Mouse (Mus musculus): ENCODE results near the gene Cyp24a1. TPM values are rescaled to one million over a fixed set of nuclear protein-coding genes. Genes with fewer than 3 reads are reported as not detected.

Gene Cyp24a1
- polyA plus RNA-seq (2012; rRNA removed): 0.04 TPM in 2 replicates

- Histone ChIP-seq H3K4me3 (ENCODE audit: control insufficient read depth, insufficient read depth, low read length) (no peak within 1 kb of the TSS), H3K27me3 (ENCODE audit: control insufficient read depth, insufficient read depth, low read length) (peaks cover 23% of the 10 kb centered on the region), H3K4me1 (replicated peaks; ENCODE audit: control insufficient read depth, insufficient read depth, low read length) (no peaks in the 10 kb centered on the region), H3K36me3 (ENCODE audit: control insufficient read depth, insufficient read depth, low read length) (no peaks in the 10 kb centered on the region), H3K27ac (ENCODE audit: control insufficient read depth, insufficient read depth, low read length) (no peak within 1 kb of the TSS)
- TF ChIP-seq CTCF (IDR thresholded peaks at IDR 0.05; ENCODE audit: borderline replicate concordance, control insufficient read depth, extremely low read depth, insufficient read depth, low read length, poor library complexity) (no peak), POLR2A (IDR thresholded peaks at IDR 0.05; ENCODE audit: control insufficient read depth, extremely low read depth, insufficient read depth, low read length, poor library complexity) (no peak)
- no peak for DNase-seq
- WGBS: 3% methylated on average over 36 of the region's 36 CpGs
Measured at GRCm38 (mm10) chr2:170497091-170497566, at the start of gene Cyp24a1. Cyp24a1 (minus strand) TSS chr2:170497145.

- 74% methylated on average over 4 of the region's 4 CpGs for whole genome bisulfite sequencing
- no peak overlapping the region for H3K27ac ChIP-seq (ENCODE audit: control insufficient read depth, insufficient read depth, low read length)
- H3K4me3 ChIP-seq (ENCODE audit: control insufficient read depth, insufficient read depth, low read length): no peak overlapping the region
- TF ChIP-seq CTCF (IDR thresholded peaks at IDR 0.05; ENCODE audit: borderline replicate concordance, control insufficient read depth, extremely low read depth, insufficient read depth, low read length, poor library complexity) (no peak), POLR2A (IDR thresholded peaks at IDR 0.05; ENCODE audit: control insufficient read depth, extremely low read depth, insufficient read depth, low read length, poor library complexity) (no peak)
- H3K4me1 ChIP-seq (replicated peaks; ENCODE audit: control insufficient read depth, insufficient read depth, low read length): no peaks in the 10 kb centered on the region
- no peaks in the 10 kb centered on the region for H3K27me3 ChIP-seq (ENCODE audit: control insufficient read depth, insufficient read depth, low read length)
- DNase-seq: no peak
- no peaks in the 10 kb centered on the region for H3K36me3 ChIP-seq (ENCODE audit: control insufficient read depth, insufficient read depth, low read length)
Measured at GRCm38 (mm10) chr2:170545745-170546144, 48.8 kb upstream of the Cyp24a1 start.

- TF ChIP-seq POLR2A (IDR thresholded peaks at IDR 0.05; ENCODE audit: control insufficient read depth, extremely low read depth, insufficient read depth, low read length, poor library complexity): no peak
- TF ChIP-seq CTCF (IDR thresholded peaks at IDR 0.05; ENCODE audit: borderline replicate concordance, control insufficient read depth, extremely low read depth, insufficient read depth, low read length, poor library complexity): no peak
- H3K27me3 ChIP-seq (ENCODE audit: control insufficient read depth, insufficient read depth, low read length): no peaks in the 10 kb centered on the region
- WGBS: 48% methylated on average over 7 of the region's 7 CpGs
- H3K4me1 ChIP-seq (replicated peaks; ENCODE audit: control insufficient read depth, insufficient read depth, low read length): no peaks in the 10 kb centered on the region
- H3K4me3 ChIP-seq (ENCODE audit: control insufficient read depth, insufficient read depth, low read length): no peak overlapping the region
- no peak overlapping the region for H3K27ac ChIP-seq (ENCODE audit: control insufficient read depth, insufficient read depth, low read length)
- DNase-seq: no peak
- H3K36me3 ChIP-seq (ENCODE audit: control insufficient read depth, insufficient read depth, low read length): no peaks in the 10 kb centered on the region
Measured at GRCm38 (mm10) chr2:170544950-170545349, 48.0 kb upstream of the Cyp24a1 start.

GRCm38 (mm10) chr2:170544159-170544558, 47.2 kb upstream of the Cyp24a1 start:
- no peak for DNase-seq
- H3K4me1 ChIP-seq (replicated peaks; ENCODE audit: control insufficient read depth, insufficient read depth, low read length): no peaks in the 10 kb centered on the region
- TF ChIP-seq CTCF (IDR thresholded peaks at IDR 0.05; ENCODE audit: borderline replicate concordance, control insufficient read depth, extremely low read depth, insufficient read depth, low read length, poor library complexity) (no peak), POLR2A (IDR thresholded peaks at IDR 0.05; ENCODE audit: control insufficient read depth, extremely low read depth, insufficient read depth, low read length, poor library complexity) (no peak)
- no peaks in the 10 kb centered on the region for H3K27me3 ChIP-seq (ENCODE audit: control insufficient read depth, insufficient read depth, low read length)
- WGBS: 37% methylated on average over 3 of the region's 3 CpGs
- H3K36me3 ChIP-seq (ENCODE audit: control insufficient read depth, insufficient read depth, low read length): no peaks in the 10 kb centered on the region
- no peak overlapping the region for H3K27ac ChIP-seq (ENCODE audit: control insufficient read depth, insufficient read depth, low read length)
- H3K4me3 ChIP-seq (ENCODE audit: control insufficient read depth, insufficient read depth, low read length): no peak overlapping the region

GRCm38 (mm10) chr2:170543625-170544024, 46.7 kb upstream of the Cyp24a1 start:
- H3K36me3 ChIP-seq (ENCODE audit: control insufficient read depth, insufficient read depth, low read length): no peaks in the 10 kb centered on the region
- WGBS: 96% methylated on average over 5 of the region's 5 CpGs
- H3K4me1 ChIP-seq (replicated peaks; ENCODE audit: control insufficient read depth, insufficient read depth, low read length): no peaks in the 10 kb centered on the region
- H3K27ac ChIP-seq (ENCODE audit: control insufficient read depth, insufficient read depth, low read length): no peak overlapping the region
- no peaks in the 10 kb centered on the region for H3K27me3 ChIP-seq (ENCODE audit: control insufficient read depth, insufficient read depth, low read length)
- H3K4me3 ChIP-seq (ENCODE audit: control insufficient read depth, insufficient read depth, low read length): no peak overlapping the region
- no peak for DNase-seq
- TF ChIP-seq POLR2A (IDR thresholded peaks at IDR 0.05; ENCODE audit: control insufficient read depth, extremely low read depth, insufficient read depth, low read length, poor library complexity) (no peak), CTCF (IDR thresholded peaks at IDR 0.05; ENCODE audit: borderline replicate concordance, control insufficient read depth, extremely low read depth, insufficient read depth, low read length, poor library complexity) (no peak)

DNA sequence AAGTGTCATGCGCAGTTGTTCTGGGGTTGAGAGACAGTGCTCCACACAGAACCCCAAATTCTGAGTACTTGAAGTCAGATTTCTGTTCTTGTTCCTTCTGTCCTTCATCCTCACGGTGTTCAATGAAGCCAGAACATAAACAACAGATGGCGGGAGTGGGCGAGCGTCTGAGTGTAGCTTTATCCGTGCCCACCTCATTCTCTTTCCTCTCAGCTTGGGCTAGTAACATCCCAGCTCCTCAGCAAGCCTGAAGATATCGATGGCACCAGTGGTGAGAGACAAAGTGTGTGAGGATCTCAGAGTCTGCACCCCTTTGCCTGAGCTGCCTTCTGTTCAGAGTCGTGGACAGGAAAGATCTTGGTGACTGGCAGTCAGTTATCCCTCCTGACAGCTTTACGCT, 42.3 kb upstream of the Cyp24a1 start:
- WGBS: 82% methylated on average over 9 of the region's 9 CpGs
- DNase-seq: no peak
- H3K27ac ChIP-seq (ENCODE audit: control insufficient read depth, insufficient read depth, low read length): no peak overlapping the region
- TF ChIP-seq POLR2A (IDR thresholded peaks at IDR 0.05; ENCODE audit: control insufficient read depth, extremely low read depth, insufficient read depth, low read length, poor library complexity): no peak
- no peak for TF ChIP-seq CTCF (IDR thresholded peaks at IDR 0.05; ENCODE audit: borderline replicate concordance, control insufficient read depth, extremely low read depth, insufficient read depth, low read length, poor library complexity)
- no peaks in the 10 kb centered on the region for H3K27me3 ChIP-seq (ENCODE audit: control insufficient read depth, insufficient read depth, low read length)
- no peak overlapping the region for H3K4me3 ChIP-seq (ENCODE audit: control insufficient read depth, insufficient read depth, low read length)
- no peaks in the 10 kb centered on the region for H3K4me1 ChIP-seq (replicated peaks; ENCODE audit: control insufficient read depth, insufficient read depth, low read length)
- no peaks in the 10 kb centered on the region for H3K36me3 ChIP-seq (ENCODE audit: control insufficient read depth, insufficient read depth, low read length)

- Histone ChIP-seq H3K27ac (ENCODE audit: control insufficient read depth, insufficient read depth, low read length) (no peak overlapping the region), H3K36me3 (ENCODE audit: control insufficient read depth, insufficient read depth, low read length) (no peaks in the 10 kb centered on the region), H3K4me1 (replicated peaks; ENCODE audit: control insufficient read depth, insufficient read depth, low read length) (no peaks in the 10 kb centered on the region), H3K4me3 (ENCODE audit: control insufficient read depth, insufficient read depth, low read length) (no peak overlapping the region), H3K27me3 (ENCODE audit: control insufficient read depth, insufficient read depth, low read length) (no peaks in the 10 kb centered on the region)
- no peak for DNase-seq
- TF ChIP-seq CTCF (IDR thresholded peaks at IDR 0.05; ENCODE audit: borderline replicate concordance, control insufficient read depth, extremely low read depth, insufficient read depth, low read length, poor library complexity) (no peak), POLR2A (IDR thresholded peaks at IDR 0.05; ENCODE audit: control insufficient read depth, extremely low read depth, insufficient read depth, low read length, poor library complexity) (no peak)
Measured at GRCm38 (mm10) chr2:170535841-170536240, 38.9 kb upstream of the Cyp24a1 start.

Data from thymus, adult 2 months (tissue).